Mouse (Mus musculus): Measurements from ENCODE around the gene Gm6309.
"Not testable (repeated sequence)": the region's sequence is repeated elsewhere in the genome, so short reads cannot be mapped to it uniquely, and the experiment has no call there.

Gene Gm6309

GRCm38 (mm10) chr5:146170621-146171020, at the start of gene Gm6309:
TSS of gene Gm6309 (minus strand) at chr5:146170721.
- not testable (repeated sequence) for DNase-seq (ENCODE audit: low read depth, low spot score)

GRCm38 (mm10) chr5:146205537-146205936, 35.0 kb upstream of the Gm6309 start:
- DNase-seq (ENCODE audit: low read depth, low spot score): no peak

DNA sequence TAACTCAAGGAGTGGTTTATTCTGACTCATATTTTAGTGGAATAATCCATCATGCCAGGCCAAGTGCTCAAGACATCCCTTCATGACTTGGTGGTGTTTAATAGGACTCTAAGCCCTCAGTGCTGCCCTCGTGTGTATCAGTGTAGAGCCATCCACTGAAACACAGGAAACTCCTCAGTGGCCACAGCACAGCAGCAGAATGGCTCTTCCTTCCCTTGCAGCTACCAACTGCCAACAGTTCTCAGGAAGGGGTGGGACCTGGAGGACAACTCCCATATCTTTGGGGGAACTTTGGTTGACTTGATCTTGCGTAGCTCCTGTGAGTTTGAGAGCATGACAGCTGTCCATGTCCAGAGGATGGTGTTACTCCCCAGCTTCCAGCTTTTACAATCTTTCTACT, 33.4 kb upstream of the Gm6309 start:
- DNase-seq (ENCODE audit: low read depth, low spot score): peak; percentile 20

DNA sequence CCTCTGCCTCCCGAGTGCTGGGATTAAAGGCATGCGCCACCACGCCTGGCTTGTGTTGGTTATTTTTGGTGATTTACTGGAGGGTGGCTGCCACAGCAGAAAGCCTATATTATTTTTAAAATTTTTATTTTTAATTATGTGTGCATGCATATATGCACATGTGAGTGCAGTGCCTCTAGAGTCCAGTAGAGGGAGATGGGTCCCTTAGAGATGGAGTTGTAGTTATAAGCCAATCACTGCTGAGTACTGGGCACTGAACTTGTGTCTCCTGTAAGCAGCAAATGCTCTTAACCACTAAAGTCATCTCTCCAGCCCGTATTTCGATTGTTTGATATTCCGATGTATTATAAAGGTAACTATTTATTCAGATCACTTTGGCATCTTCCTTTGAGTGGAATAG, 30.1 kb upstream of the Gm6309 start:
- DNase-seq (ENCODE audit: low read depth, low spot score): peak; percentile 37

DNA sequence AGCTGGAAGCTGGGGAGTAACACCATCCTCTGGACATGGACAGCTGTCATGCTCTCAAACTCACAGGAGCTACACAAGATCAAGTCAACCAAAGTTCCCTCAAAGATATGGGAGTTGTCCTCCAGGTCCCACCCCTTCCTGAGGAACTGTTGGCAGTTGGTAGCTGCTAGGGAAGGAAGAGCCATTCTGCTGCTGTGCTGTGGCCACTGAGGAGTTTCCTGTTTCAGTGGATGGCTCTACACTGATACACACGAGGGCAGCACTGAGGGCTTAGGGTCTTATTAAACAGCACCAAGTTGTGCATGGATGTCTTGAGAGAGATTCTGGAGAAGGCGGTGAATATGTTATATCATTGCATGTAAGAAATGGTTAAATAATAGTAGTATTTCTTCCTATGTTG, 29.0 kb upstream of the Gm6309 start:
- peak; percentile 36 for DNase-seq (ENCODE audit: low read depth, low spot score)

DNA sequence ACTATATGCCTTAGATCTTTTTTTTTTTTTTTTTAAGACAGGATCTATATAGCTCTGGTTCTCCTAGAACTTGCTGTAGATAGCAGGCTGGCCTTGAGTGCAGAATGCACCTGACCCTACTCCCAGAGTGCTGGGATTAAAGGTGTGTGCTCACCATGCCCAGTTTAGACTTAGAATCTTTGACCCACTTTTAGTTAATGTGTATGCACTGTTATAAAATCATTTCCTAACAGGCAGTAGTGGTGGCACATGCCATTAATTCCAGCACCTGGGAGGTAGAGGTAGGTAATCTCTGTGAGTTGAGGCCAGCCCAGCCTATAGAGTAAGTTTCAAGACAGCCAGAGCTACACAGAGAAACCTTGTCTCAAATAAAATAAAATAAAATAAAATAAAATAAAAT, 28.6 kb upstream of the Gm6309 start:
- no peak for DNase-seq (ENCODE audit: low read depth, low spot score)

GRCm38 (mm10) chr5:146193360-146193759, 22.8 kb upstream of the Gm6309 start:
- no peak for DNase-seq (ENCODE audit: low read depth, low spot score)

DNA sequence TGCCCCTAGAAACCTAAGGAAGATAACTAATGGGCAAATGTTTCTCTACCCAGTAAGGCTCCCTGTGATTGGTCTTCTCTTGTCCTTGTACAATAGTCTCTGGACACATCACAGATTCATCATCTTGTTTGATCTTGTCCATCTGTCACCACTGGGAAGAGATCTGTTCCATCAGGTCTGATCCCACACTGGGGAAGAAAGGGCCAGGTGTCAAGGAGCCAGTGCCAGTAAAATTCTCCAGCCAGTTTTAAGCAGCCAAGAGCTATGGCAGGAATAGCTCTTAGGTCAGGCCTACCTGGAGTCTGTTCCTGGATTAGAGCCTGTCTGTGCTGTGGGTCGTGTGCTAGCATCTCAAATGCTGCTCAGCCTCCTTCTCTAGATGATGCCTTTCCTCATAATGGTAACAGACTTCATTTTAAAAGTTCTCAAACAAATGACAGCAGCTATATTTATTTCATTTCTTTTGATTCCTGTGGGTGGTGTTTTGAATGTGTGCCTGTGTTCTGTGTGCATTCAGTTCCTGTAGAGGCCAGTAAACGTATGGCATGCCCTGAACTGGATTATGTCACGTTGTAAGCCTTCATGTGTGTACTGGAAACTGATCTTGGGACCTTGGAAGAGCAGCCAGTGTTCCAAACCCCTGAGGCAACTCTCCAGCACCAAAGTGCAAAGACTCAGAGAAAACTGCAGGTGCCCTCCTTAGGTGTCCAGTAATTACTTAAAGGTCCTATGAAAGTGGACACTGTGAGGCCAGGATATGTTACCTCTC, 20.2 kb upstream of the Gm6309 start:
- DNase-seq (ENCODE audit: low read depth, low spot score): no peak

DNA sequence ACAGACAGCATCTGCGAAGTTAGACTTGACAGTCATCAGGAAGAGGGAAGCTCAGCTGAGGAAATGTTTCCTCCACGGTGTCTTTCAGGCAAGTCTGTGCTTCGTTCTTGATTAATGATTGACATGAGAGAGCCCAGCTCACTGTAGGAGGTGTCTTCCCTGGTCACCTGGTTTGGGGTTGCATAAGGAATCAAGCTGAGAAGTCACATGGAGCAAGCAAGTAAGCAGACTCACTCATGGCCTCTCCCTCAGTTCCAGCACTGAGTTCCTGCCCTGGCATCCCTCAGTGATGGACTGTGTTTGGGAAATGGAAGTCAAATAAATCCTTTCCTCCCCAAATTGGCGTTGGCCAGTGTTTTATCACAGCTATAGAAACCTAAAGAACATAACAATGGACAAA, 19.6 kb upstream of the Gm6309 start:
- no peak for DNase-seq (ENCODE audit: low read depth, low spot score)

- DNase-seq (ENCODE audit: low read depth, low spot score): no peak
Observed at GRCm38 (mm10) chr5:146188712-146189111, 18.2 kb upstream of the Gm6309 start.

DNA sequence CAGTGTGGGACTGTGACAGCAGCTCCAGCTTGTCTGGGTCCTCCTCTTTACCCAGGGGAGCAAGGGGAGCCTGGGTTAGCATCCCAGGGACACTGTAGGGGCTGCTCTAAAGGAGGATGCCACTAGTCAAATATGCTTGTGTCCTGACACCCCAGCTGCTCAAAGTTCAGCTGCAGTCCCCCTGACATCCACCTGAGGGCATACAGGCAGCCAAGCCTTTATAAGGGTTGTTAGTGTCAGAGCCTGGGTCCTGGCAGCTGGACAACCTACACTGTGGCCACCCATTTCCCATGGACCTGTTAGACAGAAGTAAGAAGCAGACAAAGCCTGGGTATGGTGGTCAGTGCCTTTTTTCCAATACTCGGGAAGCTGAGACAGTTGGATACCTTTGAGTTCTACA, 17.6 kb upstream of the Gm6309 start:
- DNase-seq (ENCODE audit: low read depth, low spot score): no peak

DNA sequence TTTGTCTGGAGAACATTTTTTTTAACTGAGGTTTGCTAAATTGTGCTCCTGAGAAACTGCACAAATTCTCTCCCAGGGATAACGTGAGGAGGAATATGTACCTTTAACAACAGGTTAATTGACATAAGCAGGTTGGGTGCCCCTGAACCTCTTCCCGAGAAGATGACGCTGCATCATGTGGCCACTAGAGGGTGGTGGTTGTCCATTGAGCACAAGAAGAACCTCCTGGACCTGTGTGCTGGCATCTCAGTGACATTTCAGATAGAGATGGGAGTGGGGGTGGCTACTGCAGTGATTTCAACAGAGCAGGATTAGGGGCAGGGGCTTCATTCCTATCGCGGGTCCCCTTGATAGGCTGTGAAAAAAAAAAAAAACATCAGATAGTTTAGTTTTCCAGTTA, 16.9 kb upstream of the Gm6309 start:
- DNase-seq (ENCODE audit: low read depth, low spot score): peak; percentile 61

DNA sequence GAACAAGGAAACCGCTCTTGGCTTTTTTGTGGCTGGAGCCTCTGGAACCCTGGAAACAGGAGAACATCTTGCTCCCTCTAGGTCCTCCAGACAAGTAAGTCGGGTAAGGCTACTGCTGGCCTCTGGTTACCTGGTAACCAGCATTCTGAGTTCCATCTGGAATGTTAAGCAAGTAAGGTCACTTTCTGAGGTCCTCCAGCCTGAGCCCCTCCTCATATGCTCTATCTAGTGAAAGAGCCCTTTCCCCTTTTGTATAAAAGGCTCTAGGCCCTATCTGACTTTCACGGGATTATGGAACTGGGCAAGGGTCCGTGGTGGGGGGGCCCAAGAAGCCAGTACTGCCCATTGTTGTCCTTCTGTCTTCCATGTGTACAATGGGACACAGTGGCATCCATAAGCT, 14.7 kb upstream of the Gm6309 start, which contains the start of gene 1700001J03Rik:
Gene 1700001J03Rik, minus strand, starts transcription at position 101 of the 400 bp plus-strand sequence.
- DNase-seq (ENCODE audit: low read depth, low spot score): not testable (repeated sequence)

GRCm38 (mm10) chr5:146172744-146173143, 2.2 kb upstream of the Gm6309 start:
- DNase-seq (ENCODE audit: low read depth, low spot score): not testable (repeated sequence)

DNA sequence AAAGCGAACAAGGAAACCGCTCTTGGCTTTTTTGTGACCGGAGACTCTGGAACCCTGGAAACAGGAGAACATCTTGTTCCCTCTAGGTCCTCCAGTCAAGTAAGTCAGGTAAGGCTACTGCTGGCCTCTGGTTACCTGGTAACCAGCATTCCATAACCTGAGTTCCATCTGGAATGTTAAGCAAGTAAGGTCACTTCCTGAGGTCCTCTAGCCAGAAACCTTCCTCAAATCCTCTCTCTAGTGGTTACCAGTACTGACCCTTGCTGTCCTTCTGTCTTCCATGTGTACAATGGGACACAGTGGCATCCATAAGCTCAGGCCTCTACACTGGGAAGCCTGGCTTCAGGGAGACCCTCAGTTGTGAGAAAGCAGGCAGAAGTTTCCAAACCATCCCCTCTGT, 10.1 kb downstream of the Gm6309 start, which contains the start of gene Gm5565:
Gene Gm5565, minus strand, starts transcription at position 101 of the 400 bp plus-strand sequence.
- DNase-seq (ENCODE audit: low read depth, low spot score): not testable (repeated sequence)

DNA sequence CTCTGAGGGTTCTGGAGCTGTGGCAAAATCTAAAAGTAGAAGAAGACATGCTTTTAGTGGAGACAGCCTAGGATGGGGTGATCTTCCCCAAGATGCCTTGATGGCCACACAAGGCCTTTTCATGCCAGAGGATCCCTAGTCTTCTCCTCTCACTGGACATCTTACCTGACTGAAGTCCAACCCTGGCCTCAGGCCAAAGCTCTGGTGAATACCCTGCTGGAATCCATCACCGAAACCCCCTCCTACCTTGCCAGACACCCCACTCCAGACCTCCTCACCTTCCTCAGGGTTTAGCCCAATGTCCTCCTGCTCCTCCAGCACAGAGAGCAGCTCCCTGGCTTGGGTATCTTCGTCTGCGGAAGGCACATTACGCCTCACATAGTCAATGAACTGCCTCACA, 12.2 kb downstream of the Gm6309 start:
- not testable (repeated sequence) for DNase-seq (ENCODE audit: low read depth, low spot score)

DNA sequence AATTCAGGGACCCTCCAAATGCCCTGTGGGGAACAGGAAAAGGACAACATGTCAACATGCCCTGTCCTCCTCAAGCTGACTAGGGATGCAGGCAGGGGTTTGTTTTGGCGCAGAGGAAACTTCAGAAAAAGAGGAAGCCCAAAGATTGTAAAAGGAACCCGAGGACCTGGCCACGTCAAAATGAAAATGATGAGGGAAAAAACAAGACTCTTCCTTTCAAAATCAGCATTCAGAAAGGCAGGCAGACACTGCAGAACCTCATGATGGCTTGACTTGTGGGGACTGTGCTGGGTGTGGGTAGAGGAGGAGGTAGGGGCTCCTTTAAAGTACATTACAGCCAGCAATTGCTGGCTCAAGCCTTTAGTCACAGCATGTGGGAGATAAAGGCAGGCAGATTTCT, 20.1 kb downstream of the Gm6309 start:
- DNase-seq (ENCODE audit: low read depth, low spot score): no peak

DNA sequence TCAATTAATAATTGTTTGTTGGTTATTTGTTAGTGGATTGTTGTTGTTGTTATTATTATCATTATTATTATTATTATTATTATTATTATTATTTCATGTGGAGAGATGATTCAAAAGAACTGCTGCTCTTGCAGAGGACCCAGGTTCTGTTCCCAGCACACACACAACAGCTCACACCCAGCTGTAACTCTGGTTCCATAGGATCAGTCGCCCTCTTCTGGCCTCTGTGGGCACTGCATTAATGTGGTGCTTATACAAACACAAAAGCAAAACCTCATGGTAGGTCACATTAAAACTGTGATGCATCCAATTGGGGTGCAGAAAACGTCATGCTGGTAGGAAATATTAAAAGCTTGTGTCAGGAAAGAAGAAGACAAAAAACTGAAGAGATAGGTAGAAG, 22.6 kb downstream of the Gm6309 start:
- peak; percentile 51 for DNase-seq (ENCODE audit: low read depth, low spot score)
